Mouse (Mus musculus): ENCODE data around the gene Nampt.

DNA sequence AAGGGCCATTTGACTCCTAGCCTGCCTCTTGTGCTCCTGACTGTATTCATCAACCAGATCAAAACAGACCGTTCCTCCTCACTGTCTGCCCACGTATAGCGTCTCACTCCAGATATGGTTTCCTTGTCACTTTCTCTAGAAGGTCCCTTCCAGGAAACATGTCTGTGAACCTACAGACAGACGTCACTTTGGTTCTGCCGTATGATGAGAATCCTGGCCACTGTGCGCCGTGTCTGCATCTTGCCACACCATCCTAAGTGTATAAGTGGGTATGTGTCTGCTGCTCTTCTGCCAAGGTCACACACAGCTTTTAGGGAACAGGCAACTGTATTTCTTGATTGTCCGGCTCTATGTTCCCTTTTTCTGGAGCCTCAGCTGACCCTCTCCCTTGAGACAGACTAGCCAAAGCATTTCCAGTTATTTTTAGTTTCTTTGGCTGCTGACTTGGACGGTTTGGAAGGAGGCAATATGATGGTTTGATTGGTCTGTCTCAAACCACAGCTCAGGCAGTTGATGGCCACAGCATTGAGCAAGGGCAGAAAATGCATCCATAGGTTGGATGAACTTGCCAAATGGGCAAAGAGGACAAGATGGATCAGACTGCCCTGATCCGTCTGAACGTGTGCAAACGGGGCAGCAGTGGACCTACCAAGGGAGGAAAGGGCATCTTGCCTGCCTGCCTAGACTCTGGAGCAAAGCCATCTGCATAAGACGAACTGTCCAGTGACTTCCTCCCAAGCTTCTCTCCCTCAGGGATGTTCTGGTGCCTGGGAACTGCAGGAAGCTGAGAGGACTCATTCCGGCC, 37.6 kb downstream of the Nampt start:
- TF ChIP-seq CTCF (IDR thresholded peaks at IDR 0.05; ENCODE audit: low read depth, low read length) (no peak), GATA1 (IDR thresholded peaks at IDR 0.05; ENCODE audit: borderline replicate concordance, low read length) (no peak), GATA2 (IDR thresholded peaks at IDR 0.05; ENCODE audit: borderline replicate concordance, low read depth, low read length) (no peak), TAL1 (conservative IDR thresholded peaks at IDR 0.05; ENCODE audit: low read depth, low read length) (no peak), POLR2AphosphoS5 (IDR thresholded peaks at IDR 0.05; ENCODE audit: insufficient replicate concordance, low read depth, low read length) (no peak)
